Mouse (Mus musculus) ES-Bruce4 (cell line): Measurements from ENCODE around the gene Tnpo2.

Source experiments
- EP300 ChIP-seq: IDR thresholded peaks from 2 replicates; pipeline ENCODE4 v1.6.1; 2011; ENCODE audit warnings: low read depth, low read length; ENCODE audit not compliant: insufficient read depth
- POLR2A ChIP-seq: IDR thresholded peaks from one replicate; pipeline ENCODE4 v1.8.1; 2011; ENCODE audit warnings: low read length; ENCODE audit not compliant: insufficient read depth

GRCm38 (mm10) chr8:85059879-85060616, 23.3 kb downstream of the Tnpo2 start, which contains the start of gene Fbxw9:
- TF ChIP-seq EP300 (no peak), POLR2A (no peak)
